Mouse (Mus musculus): ENCODE data around the gene Ces1d. TPM values are rescaled to one million over a fixed set of nuclear protein-coding genes. Genes with fewer than 3 reads are reported as not detected.

The Ces1d gene
- total and polyA plus RNA-seq, 2 experiments from 2014 or later, result 0.29 TPM; not detected in 1

GRCm38 (mm10) chr8:93147331-93147730 is 50.3 kb downstream of the Ces1d start:
- TF ChIP-seq CTCF (IDR thresholded peaks at IDR 0.05; ENCODE audit: low read depth), result no peak
- ATAC-seq, result no peak
- Histone ChIP-seq H3K9me3 (ENCODE audit: low read length) (no peaks in the 10 kb centered on the region), H3K27me3 (ENCODE audit: insufficient read depth, low read length) (no peaks in the 10 kb centered on the region), H3K4me1 (ENCODE audit: insufficient read depth) (no peaks in the 10 kb centered on the region), H3K36me3 (ENCODE audit: insufficient read depth) (no peaks in the 10 kb centered on the region), H3K27ac (ENCODE audit: low read depth, low read length) (no peak overlapping the region), H3K4me3 (ENCODE audit: low read depth, low read length) (no peak overlapping the region), H3K4me2 (ENCODE audit: low read depth) (no peak overlapping the region), H3K9ac (no peak overlapping the region)
- DNase-seq, result no peak

- Histone ChIP-seq H3K4me3 (ENCODE audit: low read depth, low read length) (no peak overlapping the region), H3K36me3 (ENCODE audit: insufficient read depth) (no peaks in the 10 kb centered on the region), H3K4me1 (ENCODE audit: insufficient read depth) (no peaks in the 10 kb centered on the region), H3K27ac (ENCODE audit: low read depth, low read length) (no peak overlapping the region), H3K9me3 (ENCODE audit: low read length) (no peaks in the 10 kb centered on the region), H3K4me2 (ENCODE audit: low read depth) (no peak overlapping the region), H3K9ac (no peak overlapping the region), H3K27me3 (ENCODE audit: insufficient read depth, low read length) (no peaks in the 10 kb centered on the region)
- peak; percentile 56 for TF ChIP-seq CTCF (IDR thresholded peaks at IDR 0.05; ENCODE audit: low read depth)
- ATAC-seq (no peak), DNase-seq (peak; percentile 30)
- 49% methylated on average over 1 of the region's 1 CpGs for WGBS
Measured at GRCm38 (mm10) chr8:93140696-93141095, 56.9 kb downstream of the Ces1d start.

GRCm38 (mm10) chr8:93132196-93132595 is 65.4 kb downstream of the Ces1d start:
- 93% methylated on average over 2 of the region's 2 CpGs for WGBS
- no peaks in the 10 kb centered on the region for H3K9me3 ChIP-seq (ENCODE audit: low read length)
- H3K4me3 ChIP-seq (ENCODE audit: low read depth, low read length), result no peak overlapping the region
- ATAC-seq (no peak), DNase-seq (no peak)
- no peaks in the 10 kb centered on the region for H3K36me3 ChIP-seq (ENCODE audit: insufficient read depth)
- H3K4me1 ChIP-seq (ENCODE audit: insufficient read depth), result no peaks in the 10 kb centered on the region
- no peak overlapping the region for H3K4me2 ChIP-seq (ENCODE audit: low read depth)
- no peak overlapping the region for H3K9ac ChIP-seq
- no peaks in the 10 kb centered on the region for H3K27me3 ChIP-seq (ENCODE audit: insufficient read depth, low read length)
- no peak overlapping the region for H3K27ac ChIP-seq (ENCODE audit: low read depth, low read length)
- peak; percentile 37 for TF ChIP-seq CTCF (IDR thresholded peaks at IDR 0.05; ENCODE audit: low read depth)

- no peaks in the 10 kb centered on the region for H3K27me3 ChIP-seq (ENCODE audit: insufficient read depth, low read length)
- no peak within 1 kb of the TSS for H3K4me3 ChIP-seq (ENCODE audit: low read depth, low read length)
- no peak for ATAC-seq
- H3K36me3 ChIP-seq (ENCODE audit: insufficient read depth), result no peaks in the 10 kb centered on the region
- H3K4me1 ChIP-seq (ENCODE audit: insufficient read depth), result no peaks in the 10 kb centered on the region
- H3K4me2 ChIP-seq (ENCODE audit: low read depth), result no peak within 1 kb of the TSS
- H3K9me3 ChIP-seq (ENCODE audit: low read length), result no peaks in the 10 kb centered on the region
- 85% methylated on average over 3 of the region's 3 CpGs for WGBS
- H3K9ac ChIP-seq, result no peak within 1 kb of the TSS
- no peak within 1 kb of the TSS for H3K27ac ChIP-seq (ENCODE audit: low read depth, low read length)
- no peak for DNase-seq
- TF ChIP-seq CTCF (IDR thresholded peaks at IDR 0.05; ENCODE audit: low read depth), result no peak
Measured at GRCm38 (mm10) chr8:93131233-93131980, 66.2 kb downstream of the Ces1d start, which contains the start of gene Ces1c. TSS of gene Ces1c (minus strand) at chr8:93131283.

- no peak overlapping the region for H3K9ac ChIP-seq
- 81% methylated on average over 2 of the region's 2 CpGs for WGBS
- H3K4me1 ChIP-seq (ENCODE audit: insufficient read depth), result no peaks in the 10 kb centered on the region
- no peak for DNase-seq
- TF ChIP-seq CTCF (IDR thresholded peaks at IDR 0.05; ENCODE audit: low read depth), result no peak
- H3K4me2 ChIP-seq (ENCODE audit: low read depth), result no peak overlapping the region
- H3K4me3 ChIP-seq (ENCODE audit: low read depth, low read length), result no peak overlapping the region
- no peak for ATAC-seq
- no peaks in the 10 kb centered on the region for H3K9me3 ChIP-seq (ENCODE audit: low read length)
- no peak overlapping the region for H3K27ac ChIP-seq (ENCODE audit: low read depth, low read length)
- H3K27me3 ChIP-seq (ENCODE audit: insufficient read depth, low read length), result no peaks in the 10 kb centered on the region
- no peaks in the 10 kb centered on the region for H3K36me3 ChIP-seq (ENCODE audit: insufficient read depth)
Measured at GRCm38 (mm10) chr8:93126476-93126875, 71.2 kb downstream of the Ces1d start.

GRCm38 (mm10) chr8:93122005-93122404 is 75.6 kb downstream of the Ces1d start:
- Histone ChIP-seq H3K9me3 (ENCODE audit: low read length) (no peaks in the 10 kb centered on the region), H3K36me3 (ENCODE audit: insufficient read depth) (no peaks in the 10 kb centered on the region), H3K27me3 (ENCODE audit: insufficient read depth, low read length) (no peaks in the 10 kb centered on the region), H3K9ac (no peak overlapping the region), H3K4me3 (ENCODE audit: low read depth, low read length) (no peak overlapping the region), H3K4me1 (ENCODE audit: insufficient read depth) (no peaks in the 10 kb centered on the region), H3K4me2 (ENCODE audit: low read depth) (no peak overlapping the region), H3K27ac (ENCODE audit: low read depth, low read length) (no peak overlapping the region)
- ATAC-seq, result no peak
- no peak for DNase-seq
- no peak for TF ChIP-seq CTCF (IDR thresholded peaks at IDR 0.05; ENCODE audit: low read depth)
- 96% methylated on average over 1 of the region's 1 CpGs for WGBS

Other genes with a start within 250 kb of the Ces1d start
- 0.08 TPM in 1 of 2 replicates, not detected in the other for gene Slc6a2, start 237.8 kb downstream of the Ces1d start, total RNA-seq (2014; rRNA removed)
- gene Slc6a2, start 237.8 kb downstream of the Ces1d start, polyA plus RNA-seq (2015; fragmentation: Nextera tagmentation; extraction: Ambion mirVana), result not detected in 2 replicates
- not detected in 2 replicates for gene Ces1a, start 149.6 kb downstream of the Ces1d start, total RNA-seq (2014; rRNA removed)
- gene Ces1a, start 149.6 kb downstream of the Ces1d start, polyA plus RNA-seq (2015; fragmentation: Nextera tagmentation; extraction: Ambion mirVana), result not detected in 2 replicates
- not detected in 2 replicates for gene Ces1b, start 117.8 kb downstream of the Ces1d start, total RNA-seq (2014; rRNA removed)
- gene Ces1b, start 117.8 kb downstream of the Ces1d start, polyA plus RNA-seq (2015; fragmentation: Nextera tagmentation; extraction: Ambion mirVana), result not detected in 2 replicates
- gene Ces1c, start 66.6 kb downstream of the Ces1d start, total RNA-seq (2014; rRNA removed), result not detected in 2 replicates
- not detected in 2 replicates for gene Ces1c, start 66.6 kb downstream of the Ces1d start, polyA plus RNA-seq (2015; fragmentation: Nextera tagmentation; extraction: Ambion mirVana)
- not detected in 2 replicates for gene Ces1e, start 31.8 kb upstream of the Ces1d start, total RNA-seq (2014; rRNA removed)
- gene Ces1e, start 31.8 kb upstream of the Ces1d start, polyA plus RNA-seq (2015; fragmentation: Nextera tagmentation; extraction: Ambion mirVana), result not detected in 2 replicates
- gene Ces1f, start 81.9 kb upstream of the Ces1d start, total RNA-seq (2014; rRNA removed), result not detected in 2 replicates
- not detected in 2 replicates for gene Ces1f, start 81.9 kb upstream of the Ces1d start, polyA plus RNA-seq (2015; fragmentation: Nextera tagmentation; extraction: Ambion mirVana)
- not detected in 2 replicates for gene Ces1g, start 139.5 kb upstream of the Ces1d start, total RNA-seq (2014; rRNA removed)
- gene Ces1g, start 139.5 kb upstream of the Ces1d start, polyA plus RNA-seq (2015; fragmentation: Nextera tagmentation; extraction: Ambion mirVana), result not detected in 2 replicates
- not detected in 2 replicates for gene Ces1h, start 181.9 kb upstream of the Ces1d start, total RNA-seq (2014; rRNA removed)
- gene Ces1h, start 181.9 kb upstream of the Ces1d start, polyA plus RNA-seq (2015; fragmentation: Nextera tagmentation; extraction: Ambion mirVana), result not detected in 2 replicates

Measured in forebrain, postnatal 0 days (tissue).